Mouse (Mus musculus) myocyte (in vitro differentiated cells): ENCODE data around the gene Ntng1.

Experiments
- MAX ChIP-seq: IDR thresholded peaks from one replicate; pipeline ENCODE4 v1.6.1; 2011; ENCODE audit warnings: low read depth, mild to moderate bottlenecking, control low read depth
- POLR2A ChIP-seq: IDR thresholded peaks from one replicate; pipeline ENCODE4 v1.6.1; 2011; ENCODE audit warnings: low read depth, mild to moderate bottlenecking, control low read depth, moderate library complexity; ENCODE audit not compliant: insufficient read length
- REST ChIP-seq: IDR thresholded peaks from one replicate; pipeline ENCODE4 v1.6.1; 2011; ENCODE audit warnings: mild to moderate bottlenecking, control low read depth, moderate library complexity; ENCODE audit not compliant: insufficient read depth, insufficient read length
- TCF3 ChIP-seq: IDR thresholded peaks from one replicate; pipeline ENCODE4 v1.6.1; 2011; ENCODE audit warnings: low read depth, control low read depth; ENCODE audit not compliant: insufficient read length

DNA sequence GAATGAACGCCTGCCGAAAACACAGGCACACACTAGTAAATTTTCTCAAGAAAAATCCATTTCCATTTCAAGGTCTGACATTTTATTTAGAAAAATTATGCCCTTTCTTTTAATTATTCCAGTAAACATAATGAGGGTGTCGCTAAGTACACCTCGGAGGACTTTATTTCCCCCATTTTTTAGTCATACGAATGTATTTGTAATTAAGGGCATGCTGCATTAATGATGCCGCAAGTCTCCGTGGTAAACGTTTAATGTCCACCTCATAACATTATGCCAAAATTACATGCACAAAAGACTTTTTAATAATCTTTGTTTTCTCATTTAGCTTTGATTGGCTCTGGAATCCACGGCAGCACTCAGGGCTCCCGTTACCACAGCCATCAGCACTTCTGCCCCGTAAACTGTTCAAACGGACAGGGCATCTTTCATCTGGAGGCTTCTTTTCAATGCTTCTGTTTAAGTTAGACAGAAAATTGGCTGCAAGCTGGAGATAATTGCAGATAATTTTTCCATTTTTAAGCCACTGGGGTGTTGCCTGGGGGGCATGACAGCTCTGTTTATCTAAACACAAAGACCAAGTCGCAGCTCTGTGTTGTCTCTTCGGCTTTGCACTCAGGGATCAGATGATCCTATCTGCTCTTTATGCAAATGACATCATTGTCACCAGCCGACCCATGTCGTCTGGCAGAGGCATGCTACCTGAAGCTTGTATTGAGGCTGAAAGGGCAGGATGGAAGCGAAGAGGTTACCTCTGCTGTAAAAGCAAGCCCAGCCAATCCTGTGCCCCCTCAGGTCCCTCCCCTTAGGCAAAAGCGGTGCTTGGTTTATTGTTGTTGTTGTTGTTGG lies 12.5 kb downstream of the Ntng1 start:
- TF ChIP-seq POLR2A (no peak), REST (no peak), TCF3 (no peak), MAX (no peak)
